Mouse (Mus musculus) limb, embryonic 14.5 days (tissue): ENCODE results near the gene Atg9b. TPM values are rescaled to one million over a fixed set of nuclear protein-coding genes. Genes with fewer than 3 reads are reported as not detected.

ENCODE experiments used
- ATAC-seq: fragments of 200-750 bp; cut with Nextera tagmentation; 2 replicates; pipeline ENCODE4 v1.8.0; 2017; ENCODE audit warnings: low read depth, moderate number of reproducible peaks, moderate TSS enrichment; ENCODE audit not compliant: low FRiP score
- DNase-seq: peaks from one replicate; pipeline ENCODE4 v3.0.0-alpha.2; 2015; ENCODE audit warnings: low spot score
- H3K27ac ChIP-seq: fragments of 300-500 bp; sonication (generic); replicated peaks from 2 replicates; pipeline ENCODE4 v1.5.1; 2014; ENCODE audit warnings: low read depth, mild to moderate bottlenecking, low read length, moderate library complexity, mixed read lengths
- H3K27me3 ChIP-seq: fragments of 300-500 bp; sonication (generic); 2 replicates; pipeline ENCODE4 v1.6.1; 2014; ENCODE audit warnings: low read length, mixed read lengths; ENCODE audit not compliant: control insufficient read depth, insufficient read depth
- H3K36me3 ChIP-seq: fragments of 300-500 bp; sonication (generic); 2 replicates; pipeline ENCODE4 v1.6.1; 2014; ENCODE audit warnings: mild to moderate bottlenecking, low read length, moderate library complexity, mixed read lengths; ENCODE audit not compliant: control insufficient read depth, insufficient read depth
- H3K4me1 ChIP-seq: fragments of 300-500 bp; sonication (generic); 2 replicates; pipeline ENCODE4 v1.6.1; 2014; ENCODE audit warnings: antibody characterized with exemption, low read length, mixed read lengths; ENCODE audit not compliant: control insufficient read depth, insufficient read depth
- H3K4me2 ChIP-seq: fragments of 300-500 bp; sonication (generic); replicated peaks from 2 replicates; pipeline ENCODE4 v1.6.1; 2014; ENCODE audit warnings: low read depth, mild to moderate bottlenecking, low read length, moderate library complexity; ENCODE audit not compliant: severe bottlenecking
- H3K4me3 ChIP-seq: fragments of 300-500 bp; sonication (generic); replicated peaks from 2 replicates; pipeline ENCODE4 v1.5.1; 2014; ENCODE audit warnings: low read length
- H3K9ac ChIP-seq: fragments of 300-500 bp; sonication (generic); 2 replicates; pipeline ENCODE4 v1.6.1; 2014; ENCODE audit warnings: mild to moderate bottlenecking, low read depth, low read length, moderate library complexity; ENCODE audit not compliant: severe bottlenecking
- H3K9me3 ChIP-seq: fragments of 300-500 bp; sonication (generic); 2 replicates; pipeline ENCODE4 v1.6.1; 2016; ENCODE audit warnings: low read length; ENCODE audit not compliant: control insufficient read depth
- POLR2A ChIP-seq: fragments of 200-500 bp; IDR thresholded peaks from 2 replicates; pipeline ENCODE4 v1.8.0; 2012; ENCODE audit warnings: inconsistent platforms, mild to moderate bottlenecking, moderate library complexity, borderline replicate concordance; ENCODE audit not compliant: insufficient read depth, insufficient read length; ENCODE audit errors: extremely low read depth
- WGBS: fragments of 180-500 bp; shearing (Covaris S2); extraction: QIAGEN DNeasy Blood & Tissue Kit; methylation state at CpG from one replicate; pipeline ENCODE4 v1.1.7; 2014; 5-methylcytosine and 5-hydroxymethylcytosine counted together
- polyA plus RNA-seq, 2 experiments: library from polyadenylated mRNA; depleted of rRNA in 1 of 2; stranded (reverse) in 1 of 2; unstranded in 1 of 2; fragments of >200 nt; fragmentation: Nextera tagmentation in 1 of 2; extraction: Ambion mirVana in 1 of 2; gene quantifications; 2 replicates each; pipeline versions ENCODE4 v1.2.1 to v1.2.3; 2012 to 2014

Atg9b gene
- polyA plus RNA-seq, 2 experiments: 1.3 to 1.7 TPM

- no peak overlapping the region for H3K27ac ChIP-seq
- peaks cover 6% of the 10 kb centered on the region for H3K4me1 ChIP-seq
Observed at GRCm38 (mm10) chr5:24389658-24390020, 2.3 kb downstream of the Atg9b start.

GRCm38 (mm10) chr5:24389011-24389657 is 2.8 kb downstream of the Atg9b start:
- H3K4me3 ChIP-seq: no peak overlapping the region
- DNase-seq (no peak), ATAC-seq (no peak)
- 47% methylated on average over 6 of the region's 7 CpGs for WGBS
- no peaks in the 10 kb centered on the region for H3K9me3 ChIP-seq
- H3K27ac ChIP-seq: no peak overlapping the region
- H3K4me1 ChIP-seq: peaks cover 6% of the 10 kb centered on the region
- H3K9ac ChIP-seq: no peak overlapping the region
- 0 out of 2 replicates have a peak, but pooled peaks cover 16% of the 10 kb centered on the region for H3K27me3 ChIP-seq
- no peak for TF ChIP-seq POLR2A
- no peak overlapping the region for H3K4me2 ChIP-seq
- no peaks in the 10 kb centered on the region for H3K36me3 ChIP-seq

More at GRCm38 (mm10) chr5:24389658-24390020, 2.3 kb downstream of the Atg9b start:
- Histone ChIP-seq H3K27me3 (0 out of 2 replicates have a peak, but pooled peaks cover 16% of the 10 kb centered on the region), H3K9me3 (no peaks in the 10 kb centered on the region), H3K4me3 (no peak overlapping the region), H3K9ac (no peak overlapping the region), H3K4me2 (no peak overlapping the region), H3K36me3 (no peaks in the 10 kb centered on the region)
- DNase-seq: no peak
- ATAC-seq: no peak
- no peak for TF ChIP-seq POLR2A
- 62% methylated on average over 4 of the region's 4 CpGs for WGBS

GRCm38 (mm10) chr5:24388246-24388915 is 3.6 kb downstream of the Atg9b start:
- 21% methylated on average over 26 of the region's 26 CpGs for WGBS
- Histone ChIP-seq H3K27ac (no peak overlapping the region), H3K27me3 (0 out of 2 replicates have a peak, but pooled peaks cover 16% of the 10 kb centered on the region), H3K36me3 (no peaks in the 10 kb centered on the region), H3K9me3 (no peaks in the 10 kb centered on the region), H3K9ac (peak overlapping the region; percentile 62), H3K4me2 (peak overlapping the region; percentile 99), H3K4me3 (peak overlapping the region; percentile 50), H3K4me1 (peaks cover 11% of the 10 kb centered on the region)
- ATAC-seq: no peak
- no peak for DNase-seq
- TF ChIP-seq POLR2A: no peak

- Histone ChIP-seq H3K27me3 (0 out of 2 replicates have a peak, but pooled peaks cover 16% of the 10 kb centered on the region), H3K9me3 (no peaks in the 10 kb centered on the region), H3K9ac (peak overlapping the region; percentile 62), H3K36me3 (no peaks in the 10 kb centered on the region), H3K4me3 (peak overlapping the region; percentile 50), H3K27ac (no peak overlapping the region), H3K4me2 (peak overlapping the region; percentile 99), H3K4me1 (peaks cover 11% of the 10 kb centered on the region)
- WGBS: under 1% methylated on average over 52 of the region's 73 CpGs
- TF ChIP-seq POLR2A: no peak
- ATAC-seq (peak; percentile 28), DNase-seq (peak; percentile 58)
Observed at GRCm38 (mm10) chr5:24387264-24388241, 4.4 kb downstream of the Atg9b start.
